Mouse (Mus musculus) neural tube, embryonic 14.5 days (tissue): ENCODE data around the gene Il6st. TPM values are rescaled to one million over a fixed set of nuclear protein-coding genes. Genes with fewer than 3 reads are reported as not detected.
A peak's percentile ranks its signal among the peaks of the same experiment; 100 is the strongest.

Source experiments
- ATAC-seq: fragments of 200-750 bp; cut with Nextera tagmentation; 2 replicates; pipeline ENCODE4 v1.8.0; 2017; ENCODE audit warnings: low read depth, mild to moderate bottlenecking, moderate TSS enrichment, moderate library complexity
- H3K27ac ChIP-seq: fragments of 300-500 bp; sonication (generic); 2 replicates; pipeline ENCODE4 v1.5.1; 2014; ENCODE audit warnings: low read depth, mild to moderate bottlenecking, control low read depth, low read length, moderate library complexity, mixed read lengths
- H3K27me3 ChIP-seq: fragments of 300-500 bp; sonication (generic); 2 replicates; pipeline ENCODE4 v1.6.1; 2014; ENCODE audit warnings: low read length; ENCODE audit not compliant: control insufficient read depth, insufficient read depth
- H3K36me3 ChIP-seq: fragments of 300-500 bp; sonication (generic); 2 replicates; pipeline ENCODE4 v1.6.1; 2014; ENCODE audit warnings: low read length, mixed read lengths; ENCODE audit not compliant: control insufficient read depth, insufficient read depth
- H3K4me1 ChIP-seq: fragments of 300-500 bp; sonication (generic); 2 replicates; pipeline ENCODE4 v1.6.1; 2014; ENCODE audit warnings: low read length; ENCODE audit not compliant: control insufficient read depth, insufficient read depth
- H3K4me2 ChIP-seq: fragments of 300-500 bp; sonication (generic); 2 replicates; pipeline ENCODE4 v1.6.1; 2014; ENCODE audit warnings: mild to moderate bottlenecking, low read depth, low read length, control low read depth
- H3K4me3 ChIP-seq: fragments of 300-500 bp; sonication (generic); 2 replicates; pipeline ENCODE4 v1.5.1; 2014; ENCODE audit warnings: low read depth, low read length, control low read depth, mixed read lengths
- H3K9ac ChIP-seq: fragments of 300-500 bp; sonication (generic); replicated peaks from 2 replicates; pipeline ENCODE4 v1.6.1; 2014; ENCODE audit warnings: low read depth, mild to moderate bottlenecking, control low read depth, low read length, mixed read lengths
- H3K9me3 ChIP-seq: fragments of 300-500 bp; sonication (generic); 2 replicates; pipeline ENCODE4 v1.6.1; 2016; ENCODE audit warnings: low read length; ENCODE audit not compliant: control insufficient read depth
- WGBS: fragments of 180-500 bp; shearing (Covaris S2); extraction: QIAGEN DNeasy Blood & Tissue Kit; methylation state at CpG from one replicate; pipeline ENCODE4 v1.1.7; 2014; 5-methylcytosine and 5-hydroxymethylcytosine counted together
- polyA plus RNA-seq: library from polyadenylated mRNA; unstranded; fragments of >200 nt; fragmentation: Nextera tagmentation; extraction: Ambion mirVana; gene quantifications from 2 replicates; pipeline ENCODE4 v1.2.1, GENCODE M21; 2014

The Il6st gene
- polyA plus RNA-seq, 1 experiment from 2014 or later = 21.9 TPM

DNA sequence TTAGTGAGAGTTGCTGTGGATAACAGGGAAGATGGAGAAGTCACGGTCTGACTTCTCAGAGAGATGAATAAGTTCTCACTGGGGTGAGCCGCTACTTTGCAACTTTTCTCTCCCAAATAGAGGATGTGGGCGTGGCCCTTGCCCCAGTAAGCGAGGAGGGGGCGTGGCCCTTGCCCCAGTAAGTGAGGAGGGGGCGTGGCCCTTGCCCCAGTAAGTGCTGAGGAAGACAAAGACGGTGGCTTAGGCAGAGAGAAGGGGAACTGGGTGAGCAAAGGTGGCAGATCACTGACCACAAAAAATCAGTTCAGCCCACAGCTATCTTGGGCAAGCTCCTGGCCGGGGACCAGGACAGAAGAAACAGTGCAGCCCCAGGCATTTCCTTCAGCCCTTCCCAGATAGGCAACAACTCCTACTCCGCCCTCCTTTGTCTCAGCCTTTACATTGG, 23.9 kb upstream of the Il6st start:
- peak; percentile 21; the same call in 1 of the 2 replicates for ATAC-seq
- Histone ChIP-seq H3K4me1 (peaks cover 2% of the 10 kb centered on the region), H3K9ac (no peak overlapping the region), H3K4me3 (no peak overlapping the region), H3K9me3 (no peaks in the 10 kb centered on the region), H3K4me2 (peak overlapping the region; percentile 29; the same call in 1 of the 2 replicates), H3K27me3 (no peaks in the 10 kb centered on the region), H3K36me3 (no peaks in the 10 kb centered on the region), H3K27ac (no peak overlapping the region)
- WGBS = 12% methylated on average over 9 of the region's 9 CpGs

- Histone ChIP-seq H3K9me3 (no peaks in the 10 kb centered on the region), H3K27me3 (no peaks in the 10 kb centered on the region), H3K4me3 (no peak overlapping the region), H3K9ac (no peak overlapping the region), H3K4me2 (no peak overlapping the region), H3K4me1 (peaks cover 2% of the 10 kb centered on the region), H3K27ac (no peak overlapping the region), H3K36me3 (no peaks in the 10 kb centered on the region)
- ATAC-seq = no peak
- 68% methylated on average over 8 of the region's 8 CpGs for WGBS
Measured at GRCm38 (mm10) chr13:112440668-112441067, 23.2 kb upstream of the Il6st start.

- peaks cover 2% of the 10 kb centered on the region for H3K4me1 ChIP-seq
- no peak overlapping the region for H3K9ac ChIP-seq
- H3K4me3 ChIP-seq = no peak overlapping the region
- H3K27me3 ChIP-seq = no peaks in the 10 kb centered on the region
- H3K27ac ChIP-seq = no peak overlapping the region
- WGBS = 88% methylated on average over 7 of the region's 7 CpGs
- H3K36me3 ChIP-seq = no peaks in the 10 kb centered on the region
- H3K4me2 ChIP-seq = no peak overlapping the region
- no peaks in the 10 kb centered on the region for H3K9me3 ChIP-seq
- no peak for ATAC-seq
Measured at GRCm38 (mm10) chr13:112442867-112443529, 20.9 kb upstream of the Il6st start.

DNA sequence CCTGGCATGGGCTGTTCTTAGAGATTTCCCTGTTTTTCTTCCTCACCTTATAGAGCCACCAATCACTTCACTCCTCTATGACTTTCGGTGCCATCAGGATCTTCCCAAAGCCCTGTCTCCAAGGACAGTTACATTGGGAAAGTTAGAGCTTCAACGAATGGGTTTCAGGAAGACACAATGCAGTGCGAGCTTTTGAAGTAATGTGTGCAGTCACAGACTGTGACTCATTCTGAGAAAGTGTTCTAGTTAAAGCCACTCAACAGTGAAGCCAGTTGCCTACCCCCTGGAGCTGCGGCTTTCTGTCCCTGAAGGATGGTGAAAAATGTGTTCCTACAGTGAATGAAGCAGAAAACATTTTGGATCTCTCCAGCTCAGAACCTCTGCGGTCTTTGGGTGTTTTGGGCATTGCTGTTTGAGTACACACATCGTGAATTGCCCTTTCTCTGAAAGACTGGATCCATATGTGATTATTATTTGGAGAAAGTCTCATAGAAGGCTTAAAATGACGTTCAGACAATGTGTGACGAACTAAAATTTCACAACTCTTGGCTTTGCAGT, 16.7 kb upstream of the Il6st start:
- 79% methylated on average over 8 of the region's 8 CpGs for WGBS
- Histone ChIP-seq H3K4me1 (no peaks in the 10 kb centered on the region), H3K4me3 (no peak overlapping the region), H3K9ac (no peak overlapping the region), H3K36me3 (no peaks in the 10 kb centered on the region), H3K27me3 (no peaks in the 10 kb centered on the region), H3K9me3 (no peaks in the 10 kb centered on the region), H3K4me2 (no peak overlapping the region), H3K27ac (no peak overlapping the region)
- no peak for ATAC-seq

DNA sequence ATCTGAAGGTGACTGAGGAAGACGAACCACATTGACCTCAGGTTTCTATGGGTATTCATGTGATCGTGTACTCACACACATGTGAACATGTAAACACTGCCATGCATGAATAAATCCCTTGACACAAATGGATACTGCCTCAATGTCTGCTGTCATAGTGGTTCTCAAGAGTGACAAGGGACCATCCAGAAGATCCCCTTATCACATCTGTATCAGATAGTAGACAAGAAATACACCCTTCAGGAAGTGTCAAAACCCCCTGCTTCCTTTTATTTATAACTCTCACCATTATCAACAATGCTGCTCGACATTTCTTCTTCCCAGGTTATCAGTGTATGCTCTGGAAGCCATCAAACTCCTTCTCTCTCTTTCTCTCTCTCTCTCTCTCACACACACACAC, 13.7 kb upstream of the Il6st start:
- Histone ChIP-seq H3K27me3 (no peaks in the 10 kb centered on the region), H3K4me1 (no peaks in the 10 kb centered on the region), H3K9ac (no peak overlapping the region), H3K4me3 (no peak overlapping the region), H3K27ac (no peak overlapping the region), H3K4me2 (no peak overlapping the region), H3K9me3 (no peaks in the 10 kb centered on the region), H3K36me3 (no peaks in the 10 kb centered on the region)
- WGBS = 82% methylated on average over 3 of the region's 3 CpGs
- ATAC-seq = no peak

DNA sequence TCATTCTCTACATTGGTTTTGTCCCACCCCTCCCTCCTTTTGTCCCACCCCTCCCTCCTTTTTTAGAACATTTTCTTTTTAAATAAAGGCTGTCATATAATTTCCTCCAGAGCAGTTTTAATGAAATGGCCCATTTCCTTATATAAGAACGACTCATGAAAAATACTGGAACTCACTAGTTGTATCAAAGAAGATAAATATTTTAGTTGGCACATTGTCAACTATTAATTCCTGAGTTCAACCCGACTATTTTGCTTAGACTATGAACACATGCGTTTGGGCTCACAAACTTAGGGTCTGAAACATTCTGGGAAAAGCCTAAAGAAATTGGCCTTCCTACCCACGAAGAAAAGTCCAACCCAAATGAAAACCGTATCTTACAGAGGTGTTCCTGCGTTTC, 6.5 kb upstream of the Il6st start:
- Histone ChIP-seq H3K4me1 (no peaks in the 10 kb centered on the region), H3K27me3 (no peaks in the 10 kb centered on the region), H3K9me3 (no peaks in the 10 kb centered on the region), H3K27ac (no peak overlapping the region), H3K36me3 (no peaks in the 10 kb centered on the region), H3K9ac (no peak overlapping the region), H3K4me3 (no peak overlapping the region), H3K4me2 (no peak overlapping the region)
- 78% methylated on average over 6 of the region's 6 CpGs for WGBS
- no peak for ATAC-seq

DNA sequence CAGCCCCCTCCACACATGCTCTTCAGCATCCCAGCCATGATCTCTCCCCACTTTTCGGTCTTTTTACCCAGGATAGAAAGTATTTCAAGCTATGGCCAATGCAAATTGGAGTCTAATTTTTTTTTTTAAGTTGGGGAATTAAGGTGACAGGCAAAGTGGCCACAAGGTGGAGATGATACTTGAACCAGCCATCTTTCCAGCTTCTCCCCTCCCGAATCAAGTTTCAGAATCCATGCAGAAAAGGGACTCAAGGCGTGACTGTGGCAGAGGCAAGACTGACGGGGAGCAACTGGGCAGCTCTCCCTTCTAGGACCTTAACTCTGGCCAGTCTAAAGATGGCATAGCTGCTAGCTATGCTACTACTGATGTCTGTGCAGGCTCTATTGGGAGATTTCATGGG, 5.9 kb upstream of the Il6st start:
- Histone ChIP-seq H3K4me2 (no peak overlapping the region), H3K4me3 (no peak overlapping the region), H3K27me3 (no peaks in the 10 kb centered on the region), H3K27ac (no peak overlapping the region), H3K9ac (no peak overlapping the region), H3K4me1 (no peaks in the 10 kb centered on the region), H3K36me3 (no peaks in the 10 kb centered on the region), H3K9me3 (no peaks in the 10 kb centered on the region)
- no peak for ATAC-seq
- WGBS = 84% methylated on average over 4 of the region's 4 CpGs

DNA sequence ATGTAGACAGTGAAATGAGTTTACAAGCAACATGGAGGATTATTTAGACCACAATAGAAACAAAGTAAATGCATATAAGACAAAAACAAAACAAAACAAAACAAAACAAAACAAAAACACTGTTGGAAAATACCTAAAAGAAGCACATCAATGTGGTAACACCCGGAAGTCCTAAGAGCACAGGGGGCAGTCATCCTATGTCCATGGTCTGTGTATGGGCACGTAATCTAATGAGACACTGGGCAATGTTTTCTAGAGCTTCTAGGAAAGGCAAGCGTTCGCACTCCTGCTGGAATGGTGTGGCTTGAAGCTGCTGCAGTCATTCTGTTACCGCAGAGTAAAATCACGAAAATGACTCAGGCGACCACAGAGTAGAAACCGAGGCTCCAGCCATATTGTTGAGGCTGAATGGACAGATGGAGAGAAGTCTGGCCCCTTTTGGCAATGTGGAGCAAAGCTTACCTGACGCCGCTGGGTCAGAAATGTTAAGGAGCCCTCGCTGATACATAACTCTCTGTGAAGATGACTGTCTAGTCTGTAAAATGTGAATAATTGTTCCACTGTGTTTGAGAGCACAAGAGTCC, 5.3 kb upstream of the Il6st start:
- whole genome bisulfite sequencing = 90% methylated on average over 11 of the region's 11 CpGs
- H3K9me3 ChIP-seq = no peaks in the 10 kb centered on the region
- no peaks in the 10 kb centered on the region for H3K27me3 ChIP-seq
- H3K9ac ChIP-seq = no peak overlapping the region
- H3K27ac ChIP-seq = no peak overlapping the region
- no peak overlapping the region for H3K4me2 ChIP-seq
- no peaks in the 10 kb centered on the region for H3K36me3 ChIP-seq
- H3K4me1 ChIP-seq = 0 out of 2 replicates have a peak, but pooled peaks cover 4% of the 10 kb centered on the region
- ATAC-seq = no peak
- no peak overlapping the region for H3K4me3 ChIP-seq

DNA sequence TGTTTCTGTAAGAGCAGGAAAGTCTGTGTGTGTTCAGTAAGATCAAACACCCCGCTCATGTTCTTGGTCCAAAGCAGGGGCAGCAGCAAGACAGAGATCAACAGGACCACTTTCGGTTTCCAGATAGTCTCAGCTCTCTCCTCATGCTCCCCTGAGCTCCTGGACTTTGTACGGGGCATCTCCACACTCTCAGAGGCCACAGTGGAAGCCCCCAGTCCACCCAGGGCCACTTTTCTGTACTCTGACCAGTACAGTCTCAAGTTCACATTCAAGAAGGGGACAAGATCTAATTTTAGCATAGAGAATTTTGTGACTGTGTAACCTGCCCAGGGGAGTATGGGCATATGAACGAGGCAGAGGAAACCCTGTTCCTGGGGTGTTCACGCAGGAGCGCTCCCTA, 3.9 kb upstream of the Il6st start:
- no peak overlapping the region for H3K9ac ChIP-seq
- no peaks in the 10 kb centered on the region for H3K36me3 ChIP-seq
- no peak overlapping the region for H3K4me2 ChIP-seq
- H3K4me1 ChIP-seq = 0 out of 2 replicates have a peak, but pooled peaks cover 4% of the 10 kb centered on the region
- no peak overlapping the region for H3K27ac ChIP-seq
- no peak for ATAC-seq
- WGBS = 85% methylated on average over 6 of the region's 6 CpGs
- H3K9me3 ChIP-seq = no peaks in the 10 kb centered on the region
- no peak overlapping the region for H3K4me3 ChIP-seq
- no peaks in the 10 kb centered on the region for H3K27me3 ChIP-seq
